Mouse (Mus musculus): ENCODE data around the gene Srp9. TPM values are rescaled to one million over a fixed set of nuclear protein-coding genes. Genes with fewer than 3 reads are reported as not detected.
A peak's percentile ranks its signal among the peaks of the same experiment; 100 is the strongest.

The Srp9 gene
- total RNA-seq, 1 experiment = 86.7 TPM

- Histone ChIP-seq H3K9me3 (ENCODE audit: control insufficient read depth, insufficient read depth, low read depth, low read length) (no peaks in the 10 kb centered on the region), H3K4me3 (ENCODE audit: insufficient read depth in 1 of 2, low read depth in 1 of 2, low read length in 2 of 2, poor library complexity in 1 of 2, severe bottlenecking in 1 of 2) (peak overlapping the region; percentile 18 to 49; a peak in 3 of 4 replicates), H3K9ac (ENCODE audit: insufficient read depth, low read depth, low read length, poor library complexity, severe bottlenecking) (0 out of 2 replicates have a peak overlapping the region, but pooled peaks have one; percentile 8), H3K36me3 (ENCODE audit: control insufficient read depth, insufficient read depth, low read length, poor library complexity, severe bottlenecking) (no peaks in the 10 kb centered on the region), H3K4me1 (ENCODE audit: control insufficient read depth in 2 of 2, insufficient read depth in 2 of 2, low read length in 2 of 2, poor library complexity in 1 of 2) (peaks cover 29 to 43% of the 10 kb centered on the region in 2 experiments), H3K27ac (ENCODE audit: insufficient read depth, low read depth, low read length, poor library complexity, severe bottlenecking) (0 out of 2 replicates have a peak overlapping the region, but pooled peaks have one; percentile 55)
- no peak for TF ChIP-seq MAFK (IDR thresholded peaks at IDR 0.05; ENCODE audit: insufficient read depth, low read depth, low read length)
- no peak for TF ChIP-seq HCFC1 (IDR thresholded peaks at IDR 0.05; ENCODE audit: borderline replicate concordance, insufficient read depth, low read length)
- TF ChIP-seq CHD2 (IDR thresholded peaks at IDR 0.05; ENCODE audit: low read depth, low read length) = no peak
- TF ChIP-seq ZNF384 (IDR thresholded peaks at IDR 0.05; ENCODE audit: low read depth, low read length) = no peak
- TF ChIP-seq ZC3H11A (IDR thresholded peaks at IDR 0.05; ENCODE audit: borderline replicate concordance, low read depth, low read length) = no peak
- no peak for DNase-seq (ENCODE audit: low read depth, low spot score)
- in situ Hi-C loops (cut with MboI; ENCODE audit: low sequenced_read_pairs in 2 of 2, unreplicated experiment in 2 of 2) = no loop called here
Measured at GRCm38 (mm10) chr1:182094473-182095136, 29.9 kb upstream of the Srp9 start.

- in situ Hi-C loops (cut with MboI; ENCODE audit: low sequenced_read_pairs in 2 of 2, unreplicated experiment in 2 of 2) = no loop called here
- Histone ChIP-seq H3K9ac (ENCODE audit: insufficient read depth, low read depth, low read length, poor library complexity, severe bottlenecking) (no peak overlapping the region), H3K9me3 (ENCODE audit: control insufficient read depth, insufficient read depth, low read depth, low read length) (no peaks in the 10 kb centered on the region), H3K4me1 (ENCODE audit: control insufficient read depth in 2 of 2, insufficient read depth in 2 of 2, low read length in 2 of 2, poor library complexity in 1 of 2) (peaks cover 26 to 47% of the 10 kb centered on the region in 2 experiments), H3K36me3 (ENCODE audit: control insufficient read depth, insufficient read depth, low read length, poor library complexity, severe bottlenecking) (no peaks in the 10 kb centered on the region), H3K4me3 (ENCODE audit: insufficient read depth in 1 of 2, low read depth in 1 of 2, low read length in 2 of 2, poor library complexity in 1 of 2, severe bottlenecking in 1 of 2) (0 out of 4 replicates have a peak overlapping the region, but pooled peaks of 1 of the 2 experiments have one; percentile 24), H3K27ac (ENCODE audit: insufficient read depth, low read depth, low read length, poor library complexity, severe bottlenecking) (no peak overlapping the region)
- DNase-seq (ENCODE audit: low read depth, low spot score) = peak; percentile 47
- TF ChIP-seq HCFC1 (IDR thresholded peaks at IDR 0.05; ENCODE audit: borderline replicate concordance, insufficient read depth, low read length) = no peak
- TF ChIP-seq ZC3H11A (IDR thresholded peaks at IDR 0.05; ENCODE audit: borderline replicate concordance, low read depth, low read length) = no peak
- no peak for TF ChIP-seq MAFK (IDR thresholded peaks at IDR 0.05; ENCODE audit: insufficient read depth, low read depth, low read length)
- no peak for TF ChIP-seq CHD2 (IDR thresholded peaks at IDR 0.05; ENCODE audit: low read depth, low read length)
- no peak for TF ChIP-seq ZNF384 (IDR thresholded peaks at IDR 0.05; ENCODE audit: low read depth, low read length)
Measured at GRCm38 (mm10) chr1:182095240-182095741, 29.2 kb upstream of the Srp9 start.

GRCm38 (mm10) chr1:182096707-182097106 lies 27.8 kb upstream of the Srp9 start:
- no peaks in the 10 kb centered on the region for H3K9me3 ChIP-seq (ENCODE audit: control insufficient read depth, insufficient read depth, low read depth, low read length)
- DNase-seq (ENCODE audit: low read depth, low spot score) = no peak
- no peak overlapping the region for H3K9ac ChIP-seq (ENCODE audit: insufficient read depth, low read depth, low read length, poor library complexity, severe bottlenecking)
- no peak overlapping the region for H3K27ac ChIP-seq (ENCODE audit: insufficient read depth, low read depth, low read length, poor library complexity, severe bottlenecking)
- H3K4me3 ChIP-seq (ENCODE audit: insufficient read depth in 1 of 2, low read depth in 1 of 2, low read length in 2 of 2, poor library complexity in 1 of 2, severe bottlenecking in 1 of 2) = no peak overlapping the region
- H3K4me1 ChIP-seq (ENCODE audit: control insufficient read depth in 2 of 2, insufficient read depth in 2 of 2, low read length in 2 of 2, poor library complexity in 1 of 2) = peaks cover 22 to 44% of the 10 kb centered on the region in 2 experiments
- TF ChIP-seq ZC3H11A (IDR thresholded peaks at IDR 0.05; ENCODE audit: borderline replicate concordance, low read depth, low read length) (no peak), CHD2 (IDR thresholded peaks at IDR 0.05; ENCODE audit: low read depth, low read length) (no peak), ZNF384 (IDR thresholded peaks at IDR 0.05; ENCODE audit: low read depth, low read length) (no peak), HCFC1 (IDR thresholded peaks at IDR 0.05; ENCODE audit: borderline replicate concordance, insufficient read depth, low read length) (no peak), MAFK (IDR thresholded peaks at IDR 0.05; ENCODE audit: insufficient read depth, low read depth, low read length) (no peak)
- no peaks in the 10 kb centered on the region for H3K36me3 ChIP-seq (ENCODE audit: control insufficient read depth, insufficient read depth, low read length, poor library complexity, severe bottlenecking)
- in situ Hi-C loops (cut with MboI; ENCODE audit: low sequenced_read_pairs in 2 of 2, unreplicated experiment in 2 of 2) = no loop called here

- DNase-seq (ENCODE audit: low read depth, low spot score) = no peak
- Histone ChIP-seq H3K27ac (ENCODE audit: insufficient read depth, low read depth, low read length, poor library complexity, severe bottlenecking) (no peak overlapping the region), H3K36me3 (ENCODE audit: control insufficient read depth, insufficient read depth, low read length, poor library complexity, severe bottlenecking) (no peaks in the 10 kb centered on the region), H3K4me3 (ENCODE audit: insufficient read depth in 1 of 2, low read depth in 1 of 2, low read length in 2 of 2, poor library complexity in 1 of 2, severe bottlenecking in 1 of 2) (no peak overlapping the region), H3K4me1 (ENCODE audit: control insufficient read depth in 2 of 2, insufficient read depth in 2 of 2, low read length in 2 of 2, poor library complexity in 1 of 2) (peaks cover 23 to 38% of the 10 kb centered on the region in 2 experiments), H3K9ac (ENCODE audit: insufficient read depth, low read depth, low read length, poor library complexity, severe bottlenecking) (no peak overlapping the region), H3K9me3 (ENCODE audit: control insufficient read depth, insufficient read depth, low read depth, low read length) (no peaks in the 10 kb centered on the region)
- in situ Hi-C loops (cut with MboI; ENCODE audit: low sequenced_read_pairs in 2 of 2, unreplicated experiment in 2 of 2) = no loop called here
- TF ChIP-seq MAFK (IDR thresholded peaks at IDR 0.05; ENCODE audit: insufficient read depth, low read depth, low read length) = no peak
- no peak for TF ChIP-seq ZC3H11A (IDR thresholded peaks at IDR 0.05; ENCODE audit: borderline replicate concordance, low read depth, low read length)
- TF ChIP-seq HCFC1 (IDR thresholded peaks at IDR 0.05; ENCODE audit: borderline replicate concordance, insufficient read depth, low read length) = no peak
- no peak for TF ChIP-seq CHD2 (IDR thresholded peaks at IDR 0.05; ENCODE audit: low read depth, low read length)
- no peak for TF ChIP-seq ZNF384 (IDR thresholded peaks at IDR 0.05; ENCODE audit: low read depth, low read length)
Measured at GRCm38 (mm10) chr1:182099062-182099461, 25.5 kb upstream of the Srp9 start.
